Mouse (Mus musculus) heart, embryonic 13.5 days (tissue): Measurements from ENCODE around the gene Arhgap31. TPM values are rescaled to one million over a fixed set of nuclear protein-coding genes. Genes with fewer than 3 reads are reported as not detected.

ENCODE experiments used
- ATAC-seq: fragments of 200-750 bp; cut with Nextera tagmentation; 2 replicates; pipeline ENCODE4 v1.8.0; 2017; ENCODE audit warnings: moderate TSS enrichment; ENCODE audit not compliant: insufficient number of reproducible peaks, low FRiP score, low TSS enrichment; ENCODE audit errors: extremely low read depth
- H3K27ac ChIP-seq: fragments of 300-500 bp; sonication (generic); replicated peaks from 2 replicates; pipeline ENCODE4 v1.5.1; 2015; ENCODE audit warnings: moderate library complexity, mild to moderate bottlenecking, inconsistent platforms
- H3K27me3 ChIP-seq: fragments of 300-500 bp; sonication (generic); replicated peaks from 2 replicates; pipeline ENCODE4 v1.6.1; 2015; ENCODE audit warnings: mild to moderate bottlenecking, inconsistent platforms
- H3K36me3 ChIP-seq: fragments of 300-500 bp; sonication (generic); 2 replicates; pipeline ENCODE4 v1.6.1; 2015; ENCODE audit warnings: mild to moderate bottlenecking, inconsistent platforms
- H3K4me1 ChIP-seq: fragments of 300-500 bp; sonication (generic); 2 replicates; pipeline ENCODE4 v1.6.1; 2015; ENCODE audit warnings: inconsistent platforms
- H3K4me2 ChIP-seq: fragments of 300-500 bp; sonication (generic); 2 replicates; pipeline ENCODE4 v1.6.1; 2015; ENCODE audit warnings: inconsistent platforms, mild to moderate bottlenecking, moderate library complexity
- H3K4me3 ChIP-seq: fragments of 300-500 bp; sonication (generic); 2 replicates; pipeline ENCODE4 v1.5.1; 2015; ENCODE audit warnings: moderate library complexity, mild to moderate bottlenecking, inconsistent platforms
- H3K9ac ChIP-seq: fragments of 300-500 bp; sonication (generic); 2 replicates; pipeline ENCODE4 v1.6.1; 2015; ENCODE audit warnings: inconsistent platforms, mild to moderate bottlenecking, moderate library complexity
- H3K9me3 ChIP-seq: fragments of 300-500 bp; sonication (generic); 2 replicates; pipeline ENCODE4 v1.6.1; 2016; ENCODE audit warnings: inconsistent platforms
- WGBS: fragments of 180-500 bp; shearing (Covaris S2); methylation state at CpG from one replicate; pipeline ENCODE4 v1.1.7; 2015; ENCODE audit warnings: mixed read lengths; 5-methylcytosine and 5-hydroxymethylcytosine counted together
- polyA plus RNA-seq: library from polyadenylated mRNA; unstranded; fragments of >200 nt; fragmentation: Nextera tagmentation; extraction: Ambion mirVana; gene quantifications from 2 replicates; pipeline ENCODE4 v1.2.1, GENCODE M21; 2015

Arhgap31 gene
- polyA plus RNA-seq, 1 experiment from 2014 or later, result 27.9 TPM

DNA sequence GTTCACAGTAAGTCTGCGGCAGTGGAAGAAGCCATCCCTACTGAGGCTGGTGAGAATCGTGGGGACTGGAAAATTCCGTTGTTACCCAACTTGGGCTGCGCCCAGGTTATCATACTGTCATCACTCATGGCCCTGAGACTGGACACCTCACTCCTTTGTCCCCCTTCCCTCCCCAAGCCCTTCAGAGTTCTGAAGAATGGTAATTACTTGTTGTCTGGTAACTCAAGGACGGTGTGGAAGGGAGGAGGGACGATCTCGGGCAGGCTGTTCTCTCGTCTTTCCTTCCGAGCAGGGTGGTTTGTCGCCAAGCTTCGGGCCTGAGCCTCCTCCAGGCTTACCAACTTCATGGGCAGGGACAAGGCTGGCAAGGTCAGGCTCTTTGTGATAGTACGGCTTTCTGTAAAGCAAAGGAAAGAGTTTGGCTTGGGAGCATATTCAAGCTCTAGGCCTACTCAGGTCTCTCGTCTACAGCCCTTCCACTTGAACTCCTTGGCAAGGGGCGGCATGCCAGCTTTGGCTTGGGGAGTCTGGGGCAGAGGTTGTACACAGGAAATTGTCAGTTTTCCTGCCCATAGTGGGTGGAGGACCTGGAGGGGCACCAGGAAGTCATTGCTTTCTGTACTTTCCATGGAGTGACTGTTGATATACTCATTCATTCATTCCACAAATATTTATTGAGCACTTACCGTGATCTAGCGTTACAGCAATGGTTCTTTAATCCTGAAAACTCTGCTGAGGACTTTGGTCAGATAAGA lies 92.2 kb downstream of the Arhgap31 start:
- Histone ChIP-seq H3K4me2 (no peak overlapping the region), H3K4me3 (no peak overlapping the region), H3K27me3 (no peaks in the 10 kb centered on the region), H3K27ac (peak overlapping the region; percentile 53; the same call in 1 of the 2 replicates), H3K9ac (peak overlapping the region; percentile 41; the same call in 1 of the 2 replicates), H3K4me1 (peaks cover 52% of the 10 kb centered on the region), H3K9me3 (no peaks in the 10 kb centered on the region), H3K36me3 (peaks cover 86% of the 10 kb centered on the region)
- ATAC-seq, result no peak
- 60% methylated on average over 16 of the region's 16 CpGs for WGBS

- H3K4me2 ChIP-seq, result no peak overlapping the region
- no peak overlapping the region for H3K4me3 ChIP-seq
- H3K9ac ChIP-seq, result no peak overlapping the region
- H3K27me3 ChIP-seq, result no peaks in the 10 kb centered on the region
- H3K27ac ChIP-seq, result no peak overlapping the region
- WGBS, result 36% methylated on average over 6 of the region's 6 CpGs
- H3K36me3 ChIP-seq, result peaks cover 88% of the 10 kb centered on the region
- no peaks in the 10 kb centered on the region for H3K9me3 ChIP-seq
- peaks cover 34% of the 10 kb centered on the region for H3K4me1 ChIP-seq
- no peak for ATAC-seq
These were observed 94.0 kb downstream of the Arhgap31 start for GRCm38 (mm10) chr16:38619054-38619453.

- 92% methylated on average over 13 of the region's 13 CpGs for WGBS
These were observed 95.1 kb downstream of the Arhgap31 start for GRCm38 (mm10) chr16:38617977-38618376.

DNA sequence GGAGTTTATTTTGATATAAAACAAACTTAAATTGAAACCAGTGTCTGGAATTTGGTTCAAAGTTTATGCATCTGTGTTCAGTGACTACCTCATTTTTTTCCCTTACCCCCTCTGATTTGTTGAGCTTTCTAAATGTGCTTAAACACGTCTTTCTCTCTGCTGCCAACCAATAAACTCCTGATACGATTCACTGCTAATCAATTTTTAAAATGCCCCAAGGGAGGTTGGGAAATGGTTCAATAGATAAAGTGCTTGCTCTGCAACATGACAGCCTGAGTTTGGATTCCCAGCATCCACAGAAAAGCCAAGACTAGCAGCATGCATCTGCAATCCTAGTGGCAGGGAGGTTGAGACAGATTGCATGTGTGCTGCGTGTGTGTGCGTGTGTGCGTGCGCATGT lies 99.4 kb downstream of the Arhgap31 start:
- Histone ChIP-seq H3K36me3 (peaks cover 97% of the 10 kb centered on the region), H3K9ac (no peak overlapping the region), H3K4me1 (no peaks in the 10 kb centered on the region), H3K9me3 (peaks cover 11% of the 10 kb centered on the region), H3K27me3 (no peaks in the 10 kb centered on the region), H3K4me3 (no peak overlapping the region), H3K4me2 (no peak overlapping the region), H3K27ac (no peak overlapping the region)
- ATAC-seq, result no peak
- 87% methylated on average over 6 of the region's 6 CpGs for WGBS

More at GRCm38 (mm10) chr16:38617977-38618376, 95.1 kb downstream of the Arhgap31 start:
- Histone ChIP-seq H3K9me3 (no peaks in the 10 kb centered on the region), H3K9ac (no peak overlapping the region), H3K4me2 (no peak overlapping the region), H3K4me1 (peaks cover 23% of the 10 kb centered on the region), H3K27me3 (no peaks in the 10 kb centered on the region), H3K4me3 (no peak overlapping the region), H3K36me3 (peaks cover 88% of the 10 kb centered on the region), H3K27ac (no peak overlapping the region)
- ATAC-seq, result no peak

- Histone ChIP-seq H3K36me3 (peaks cover 97% of the 10 kb centered on the region), H3K4me3 (no peak overlapping the region), H3K9ac (no peak overlapping the region), H3K27ac (no peak overlapping the region), H3K27me3 (no peaks in the 10 kb centered on the region), H3K9me3 (peaks cover 11% of the 10 kb centered on the region), H3K4me1 (no peaks in the 10 kb centered on the region), H3K4me2 (no peak overlapping the region)
- WGBS, result 75% methylated on average over 5 of the region's 5 CpGs
- ATAC-seq, result no peak
These were observed 100.4 kb downstream of the Arhgap31 start for GRCm38 (mm10) chr16:38612646-38613045.

DNA sequence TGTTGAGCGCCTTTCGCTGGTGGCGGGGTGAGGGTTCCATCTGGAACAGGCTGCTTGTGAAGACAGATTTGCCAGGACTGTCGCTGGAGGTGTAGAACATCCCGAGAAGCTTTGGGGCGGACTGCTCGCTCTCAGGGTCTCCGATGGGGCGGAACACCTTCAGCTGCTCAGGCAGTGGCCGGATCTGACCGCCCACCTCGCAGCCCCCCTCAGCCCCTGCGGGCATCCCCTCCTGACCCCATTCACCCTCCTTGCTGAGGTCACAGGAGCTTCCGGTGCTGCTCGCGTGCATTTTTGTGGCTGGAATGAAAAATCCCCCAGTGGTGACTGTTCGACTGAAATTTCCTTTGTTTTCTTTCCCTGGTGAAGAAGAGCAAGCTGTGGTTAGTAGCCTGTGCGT lies 104.0 kb downstream of the Arhgap31 start:
- Histone ChIP-seq H3K9ac (no peak overlapping the region), H3K4me2 (no peak overlapping the region), H3K9me3 (peaks cover 11% of the 10 kb centered on the region), H3K27ac (no peak overlapping the region), H3K27me3 (no peaks in the 10 kb centered on the region), H3K4me1 (no peaks in the 10 kb centered on the region), H3K36me3 (peaks cover 100% of the 10 kb centered on the region), H3K4me3 (no peak overlapping the region)
- WGBS, result 70% methylated on average over 18 of the region's 18 CpGs
- no peak for ATAC-seq

GRCm38 (mm10) chr16:38608687-38609086 lies 104.4 kb downstream of the Arhgap31 start:
- Histone ChIP-seq H3K9ac (no peak overlapping the region), H3K9me3 (peaks cover 11% of the 10 kb centered on the region), H3K4me3 (no peak overlapping the region), H3K4me1 (no peaks in the 10 kb centered on the region), H3K36me3 (peaks cover 100% of the 10 kb centered on the region), H3K27me3 (no peaks in the 10 kb centered on the region), H3K4me2 (no peak overlapping the region), H3K27ac (no peak overlapping the region)
- no peak for ATAC-seq
- whole genome bisulfite sequencing, result 77% methylated on average over 12 of the region's 12 CpGs

- no peak overlapping the region for H3K4me2 ChIP-seq
- no peaks in the 10 kb centered on the region for H3K27me3 ChIP-seq
- H3K9ac ChIP-seq, result no peak overlapping the region
- H3K36me3 ChIP-seq, result peaks cover 100% of the 10 kb centered on the region
- 76% methylated on average over 7 of the region's 7 CpGs for WGBS
- H3K4me3 ChIP-seq, result no peak overlapping the region
- no peak overlapping the region for H3K27ac ChIP-seq
- no peaks in the 10 kb centered on the region; the same call in 1 of the 2 replicates for H3K4me1 ChIP-seq
- ATAC-seq, result no peak
- H3K9me3 ChIP-seq, result peaks cover 11% of the 10 kb centered on the region
These were observed 106.6 kb downstream of the Arhgap31 start for GRCm38 (mm10) chr16:38606509-38606908.

GRCm38 (mm10) chr16:38602989-38603804 lies 109.9 kb downstream of the Arhgap31 start:
- no peak overlapping the region for H3K4me2 ChIP-seq
- H3K4me1 ChIP-seq, result peaks cover 9% of the 10 kb centered on the region
- peak; percentile 53 for ATAC-seq
- no peak overlapping the region for H3K4me3 ChIP-seq
- peaks cover 100% of the 10 kb centered on the region for H3K36me3 ChIP-seq
- WGBS, result 46% methylated on average over 11 of the region's 11 CpGs
- no peak overlapping the region for H3K9ac ChIP-seq
- no peaks in the 10 kb centered on the region for H3K27me3 ChIP-seq
- no peaks in the 10 kb centered on the region for H3K9me3 ChIP-seq
- H3K27ac ChIP-seq, result peak overlapping the region; percentile 20; the same call in 1 of the 2 replicates

- no peak overlapping the region for H3K4me3 ChIP-seq
- 65% methylated on average over 11 of the region's 11 CpGs for WGBS
- no peaks in the 10 kb centered on the region for H3K9me3 ChIP-seq
- H3K4me1 ChIP-seq, result peaks cover 9% of the 10 kb centered on the region
- H3K27ac ChIP-seq, result no peak overlapping the region; the same call in 1 of the 2 replicates
- no peaks in the 10 kb centered on the region for H3K27me3 ChIP-seq
- H3K9ac ChIP-seq, result no peak overlapping the region
- no peak overlapping the region for H3K4me2 ChIP-seq
- H3K36me3 ChIP-seq, result peaks cover 91% of the 10 kb centered on the region
- ATAC-seq, result no peak
These were observed 113.9 kb downstream of the Arhgap31 start for GRCm38 (mm10) chr16:38598986-38599680.

- no peak overlapping the region for H3K4me2 ChIP-seq
- no peaks in the 10 kb centered on the region for H3K9me3 ChIP-seq
- H3K4me3 ChIP-seq, result no peak overlapping the region
- 94% methylated on average over 2 of the region's 2 CpGs for WGBS
- no peak overlapping the region for H3K9ac ChIP-seq
- H3K36me3 ChIP-seq, result peaks cover 91% of the 10 kb centered on the region
- H3K4me1 ChIP-seq, result peaks cover 9% of the 10 kb centered on the region
- no peak overlapping the region for H3K27ac ChIP-seq
- no peak for ATAC-seq
- no peaks in the 10 kb centered on the region for H3K27me3 ChIP-seq
These were observed 116.4 kb downstream of the Arhgap31 start for GRCm38 (mm10) chr16:38596651-38597050.
